Mouse (Mus musculus): ENCODE measurements around the gene Ttc23l. TPM values are rescaled to one million over a fixed set of nuclear protein-coding genes. Genes with fewer than 3 reads are reported as not detected.

Gene Ttc23l
- polyA plus RNA-seq, 1 experiment, result not detected

DNA sequence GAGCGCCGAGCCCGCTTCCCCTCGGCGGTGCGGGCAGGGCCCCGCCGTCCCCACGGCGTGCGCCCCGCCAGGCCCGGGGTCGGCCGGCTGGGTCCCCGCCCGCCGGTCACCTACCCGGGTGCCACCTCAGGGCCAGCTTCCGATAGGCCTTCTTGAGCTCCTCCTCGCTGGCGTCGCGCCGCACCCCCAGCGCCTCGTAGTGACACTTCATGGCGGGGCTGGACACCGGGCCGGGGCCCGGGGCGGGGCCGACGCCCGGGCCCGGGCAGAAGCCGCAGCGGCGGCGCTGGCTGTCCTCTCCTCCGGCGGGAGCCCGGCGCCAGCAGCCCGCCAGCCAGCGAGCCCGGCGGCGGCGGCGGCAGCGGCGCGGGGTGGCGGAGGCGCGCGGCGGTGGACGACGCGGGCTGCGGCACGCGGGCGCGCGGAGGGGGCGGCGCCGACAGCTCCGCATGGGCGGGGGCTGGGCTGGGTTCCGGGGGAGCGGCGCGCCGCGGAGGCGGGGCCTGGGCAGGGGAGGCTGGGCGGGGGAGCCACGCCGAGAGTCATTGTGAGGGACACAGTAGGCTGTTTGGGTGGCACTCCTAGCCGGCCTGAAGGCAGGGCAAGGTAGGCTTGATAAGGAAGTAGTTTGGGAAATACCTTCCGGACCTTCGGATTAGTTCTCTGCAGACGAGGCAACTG, 88.2 kb downstream of the Ttc23l start, which contains the start of gene Dnajc21:
TSS of gene Dnajc21 (minus strand) at position 366 of the 681 bp plus-strand sequence.
- Histone ChIP-seq H3K4me3 (ENCODE audit: extremely low read depth, insufficient read depth, insufficient read length) (peak within 1 kb of the TSS; percentile 92), H3K4me1 (ENCODE audit: control insufficient read depth, insufficient read depth, insufficient read length) (no peaks in the 10 kb centered on the region), H3K27ac (ENCODE audit: insufficient read depth, low read length) (peak within 1 kb of the TSS; percentile 20), H3K36me3 (ENCODE audit: control insufficient read depth, insufficient read depth, low read length) (peaks cover 1% of the 10 kb centered on the region; the same call in 1 of the 2 replicates), H3K27me3 (ENCODE audit: control insufficient read depth, insufficient read depth, low read length) (no peaks in the 10 kb centered on the region)
- DNase-seq (ENCODE audit: low read depth in 1 of 2, low spot score in 2 of 2), result peak; percentile 52 to 81
- TF ChIP-seq POLR2A (IDR thresholded peaks at IDR 0.05; ENCODE audit: low read depth, low read length) (no peak; the same call in 1 of the 2 replicates), CTCF (IDR thresholded peaks at IDR 0.05; ENCODE audit: extremely low read depth, insufficient read depth, insufficient read length, insufficient replicate concordance) (no peak)
- WGBS, result under 1% methylated on average over 75 of the region's 87 CpGs

DNA sequence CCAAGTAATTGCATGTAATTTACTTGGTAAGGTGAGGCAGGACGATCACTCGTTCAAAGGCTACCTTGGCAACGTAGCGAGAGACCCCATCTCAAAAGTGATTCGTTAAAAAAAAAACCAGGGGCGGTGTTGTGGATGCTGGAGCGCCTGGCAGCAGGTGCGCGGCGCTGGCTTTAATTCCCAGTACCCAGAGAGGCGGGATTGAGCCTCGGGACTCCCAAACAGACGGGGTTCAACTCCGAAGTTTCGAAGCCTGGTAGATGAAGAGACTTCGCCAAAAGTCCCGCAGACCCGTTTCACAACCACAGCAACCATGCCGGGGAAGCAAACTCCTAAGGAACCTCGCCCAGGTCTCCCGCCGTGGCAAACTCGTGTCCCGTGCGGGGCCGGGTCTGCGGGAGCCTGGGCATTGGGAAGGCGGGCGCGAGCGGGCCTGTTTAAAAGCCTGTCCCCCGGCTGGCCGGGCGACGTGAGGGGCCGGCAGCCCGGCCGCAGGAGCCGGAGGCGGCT, 88.8 kb downstream of the Ttc23l start:
- WGBS, result under 1% methylated on average over 40 of the region's 40 CpGs
- no peak for DNase-seq (ENCODE audit: low read depth in 1 of 2, low spot score in 2 of 2)
- peak overlapping the region; percentile 2; the same call in 1 of the 2 replicates for H3K27ac ChIP-seq (ENCODE audit: insufficient read depth, low read length)
- H3K36me3 ChIP-seq (ENCODE audit: control insufficient read depth, insufficient read depth, low read length), result no peaks in the 10 kb centered on the region
- no peak for TF ChIP-seq CTCF (IDR thresholded peaks at IDR 0.05; ENCODE audit: extremely low read depth, insufficient read depth, insufficient read length, insufficient replicate concordance)
- TF ChIP-seq POLR2A (IDR thresholded peaks at IDR 0.05; ENCODE audit: low read depth, low read length), result no peak
- no peaks in the 10 kb centered on the region for H3K27me3 ChIP-seq (ENCODE audit: control insufficient read depth, insufficient read depth, low read length)
- no peaks in the 10 kb centered on the region for H3K4me1 ChIP-seq (ENCODE audit: control insufficient read depth, insufficient read depth, insufficient read length)
- H3K4me3 ChIP-seq (ENCODE audit: extremely low read depth, insufficient read depth, insufficient read length), result peak overlapping the region; percentile 92

DNA sequence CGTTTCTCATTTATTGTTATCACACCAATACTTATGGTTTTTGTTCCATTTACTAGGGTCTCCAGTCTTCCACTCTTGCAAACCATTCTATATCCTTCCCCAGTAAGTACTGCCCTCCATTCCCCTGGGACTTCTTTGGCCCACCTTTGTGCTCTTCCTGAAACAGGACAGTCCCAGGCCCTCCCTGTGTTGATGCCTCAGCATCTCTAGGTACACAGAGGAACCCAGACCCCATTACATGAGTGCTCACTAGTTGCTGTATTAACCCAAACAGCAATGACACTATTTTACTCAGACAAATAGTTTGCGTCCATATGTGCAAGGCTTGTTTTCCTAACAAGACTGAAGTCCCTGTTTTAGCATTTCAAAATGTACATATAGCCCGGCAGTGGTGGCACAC, 89.7 kb downstream of the Ttc23l start:
- Histone ChIP-seq H3K27ac (ENCODE audit: insufficient read depth, low read length) (no peak overlapping the region), H3K4me1 (ENCODE audit: control insufficient read depth, insufficient read depth, insufficient read length) (no peaks in the 10 kb centered on the region), H3K27me3 (ENCODE audit: control insufficient read depth, insufficient read depth, low read length) (no peaks in the 10 kb centered on the region), H3K4me3 (ENCODE audit: extremely low read depth, insufficient read depth, insufficient read length) (no peak overlapping the region), H3K36me3 (ENCODE audit: control insufficient read depth, insufficient read depth, low read length) (no peaks in the 10 kb centered on the region)
- 79% methylated on average over 3 of the region's 3 CpGs for WGBS
- TF ChIP-seq POLR2A (IDR thresholded peaks at IDR 0.05; ENCODE audit: low read depth, low read length) (no peak), CTCF (IDR thresholded peaks at IDR 0.05; ENCODE audit: extremely low read depth, insufficient read depth, insufficient read length, insufficient replicate concordance) (no peak)
- DNase-seq (ENCODE audit: low read depth in 1 of 2, low spot score in 2 of 2), result no peak

DNA sequence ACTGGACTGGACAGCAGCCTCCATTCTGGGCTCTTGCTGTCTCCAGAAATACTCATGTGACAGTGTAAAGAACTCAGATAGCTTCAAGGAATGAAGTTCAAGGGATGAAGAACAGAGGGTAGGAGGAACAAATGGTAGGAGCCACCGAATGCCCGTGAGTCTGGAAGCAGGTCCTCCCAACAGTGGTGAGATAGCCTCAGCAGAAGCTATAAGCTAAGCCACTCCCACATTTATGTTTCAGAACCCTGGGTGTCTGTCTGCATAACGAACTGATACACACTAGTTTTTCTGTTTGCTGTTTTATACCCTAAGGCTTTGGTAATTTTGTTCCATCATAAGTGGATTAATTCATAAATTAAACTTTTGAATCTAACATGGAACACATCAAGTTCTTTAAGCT, 93.8 kb downstream of the Ttc23l start:
- Histone ChIP-seq H3K4me1 (ENCODE audit: control insufficient read depth, insufficient read depth, insufficient read length) (no peaks in the 10 kb centered on the region), H3K36me3 (ENCODE audit: control insufficient read depth, insufficient read depth, low read length) (peaks cover 13% of the 10 kb centered on the region), H3K4me3 (ENCODE audit: extremely low read depth, insufficient read depth, insufficient read length) (no peak overlapping the region), H3K27ac (ENCODE audit: insufficient read depth, low read length) (no peak overlapping the region), H3K27me3 (ENCODE audit: control insufficient read depth, insufficient read depth, low read length) (no peaks in the 10 kb centered on the region)
- WGBS, result 87% methylated on average over 3 of the region's 3 CpGs
- TF ChIP-seq POLR2A (IDR thresholded peaks at IDR 0.05; ENCODE audit: low read depth, low read length), result no peak
- DNase-seq (ENCODE audit: low read depth in 1 of 2, low spot score in 2 of 2), result no peak

DNA sequence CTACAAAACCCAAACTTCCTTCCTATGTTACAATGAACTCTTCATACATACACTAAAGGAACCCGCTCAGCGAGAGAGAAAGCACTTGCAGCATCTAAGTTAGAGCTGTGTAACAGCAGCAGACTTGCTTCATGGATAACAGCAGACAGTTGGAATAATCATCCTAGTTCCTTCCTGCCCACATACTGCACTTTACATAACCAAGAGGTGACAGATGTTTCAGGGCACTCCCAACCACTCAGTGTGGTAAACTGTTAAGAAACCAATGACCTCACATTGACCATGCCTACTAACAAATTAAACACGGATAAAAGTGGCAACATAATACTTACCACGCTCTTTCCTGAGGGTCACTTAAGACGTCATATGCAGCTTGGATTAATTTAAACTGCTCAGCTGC, 94.9 kb downstream of the Ttc23l start:
- 80% methylated on average over 5 of the region's 5 CpGs for WGBS
- no peaks in the 10 kb centered on the region for H3K27me3 ChIP-seq (ENCODE audit: control insufficient read depth, insufficient read depth, low read length)
- H3K36me3 ChIP-seq (ENCODE audit: control insufficient read depth, insufficient read depth, low read length), result peaks cover 14% of the 10 kb centered on the region
- no peak for DNase-seq (ENCODE audit: low read depth in 1 of 2, low spot score in 2 of 2)
- no peak overlapping the region for H3K4me3 ChIP-seq (ENCODE audit: extremely low read depth, insufficient read depth, insufficient read length)
- no peak overlapping the region for H3K27ac ChIP-seq (ENCODE audit: insufficient read depth, low read length)
- TF ChIP-seq POLR2A (IDR thresholded peaks at IDR 0.05; ENCODE audit: low read depth, low read length) (no peak), CTCF (IDR thresholded peaks at IDR 0.05; ENCODE audit: extremely low read depth, insufficient read depth, insufficient read length, insufficient replicate concordance) (no peak)
- H3K4me1 ChIP-seq (ENCODE audit: control insufficient read depth, insufficient read depth, insufficient read length), result no peaks in the 10 kb centered on the region

DNA sequence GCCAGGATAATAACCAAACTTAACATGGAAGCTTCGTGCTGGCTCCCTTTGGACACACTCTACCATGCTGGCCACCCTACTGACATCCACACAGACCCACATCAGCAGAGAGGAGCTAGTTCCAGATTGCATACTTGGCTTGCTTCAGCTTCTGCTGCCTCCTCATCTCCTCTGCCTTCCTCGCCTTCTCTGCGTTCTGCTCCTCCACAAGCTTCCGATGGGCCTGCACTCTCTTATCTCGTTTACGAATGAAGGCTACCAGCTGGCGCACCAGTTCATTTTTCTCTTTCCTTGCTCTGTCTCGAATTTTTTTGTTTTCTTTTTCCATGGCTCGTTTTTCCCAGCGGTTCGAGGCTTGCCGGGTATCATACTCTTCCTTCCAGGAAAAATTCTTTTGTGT, 97.5 kb downstream of the Ttc23l start:
- H3K27me3 ChIP-seq (ENCODE audit: control insufficient read depth, insufficient read depth, low read length), result no peaks in the 10 kb centered on the region
- H3K27ac ChIP-seq (ENCODE audit: insufficient read depth, low read length), result no peak overlapping the region
- H3K36me3 ChIP-seq (ENCODE audit: control insufficient read depth, insufficient read depth, low read length), result peaks cover 14% of the 10 kb centered on the region
- WGBS, result 94% methylated on average over 12 of the region's 12 CpGs
- no peak overlapping the region for H3K4me3 ChIP-seq (ENCODE audit: extremely low read depth, insufficient read depth, insufficient read length)
- TF ChIP-seq CTCF (IDR thresholded peaks at IDR 0.05; ENCODE audit: extremely low read depth, insufficient read depth, insufficient read length, insufficient replicate concordance) (no peak), POLR2A (IDR thresholded peaks at IDR 0.05; ENCODE audit: low read depth, low read length) (no peak)
- DNase-seq (ENCODE audit: low read depth in 1 of 2, low spot score in 2 of 2), result no peak
- H3K4me1 ChIP-seq (ENCODE audit: control insufficient read depth, insufficient read depth, insufficient read length), result no peaks in the 10 kb centered on the region

Other genes with a start within 250 kb of the Ttc23l start
- gene Gm21973, start 233.3 kb downstream of the Ttc23l start, polyA plus RNA-seq (2012; rRNA removed), result not detected in 2 replicates
- gene Agxt2, start 200.1 kb downstream of the Ttc23l start, polyA plus RNA-seq (2012; rRNA removed), result not detected in 2 replicates
- gene Dnajc21, start 88.2 kb downstream of the Ttc23l start, polyA plus RNA-seq (2012; rRNA removed), result 0.63 and 0.90 TPM in 2 replicates
- 0.63 and 0.79 TPM in 2 replicates for gene Brix1, start 72.7 kb downstream of the Ttc23l start, polyA plus RNA-seq (2012; rRNA removed)
- gene Rad1, start 72.7 kb downstream of the Ttc23l start, polyA plus RNA-seq (2012; rRNA removed), result 7.7 and 8.0 TPM in 2 replicates
- gene Rai14, start 156.0 kb upstream of the Ttc23l start, polyA plus RNA-seq (2012; rRNA removed), result 2.3 and 3.6 TPM in 2 replicates

All from spleen, adult 2 months (tissue).